Mouse (Mus musculus): ENCODE results near the gene Dgat2. TPM values are rescaled to one million over a fixed set of nuclear protein-coding genes. Genes with fewer than 3 reads are reported as not detected.

The Dgat2 gene
- total RNA-seq, 4 experiments from 2014 or later = 33.2 to 62.2 (median 41.4) TPM

DNA sequence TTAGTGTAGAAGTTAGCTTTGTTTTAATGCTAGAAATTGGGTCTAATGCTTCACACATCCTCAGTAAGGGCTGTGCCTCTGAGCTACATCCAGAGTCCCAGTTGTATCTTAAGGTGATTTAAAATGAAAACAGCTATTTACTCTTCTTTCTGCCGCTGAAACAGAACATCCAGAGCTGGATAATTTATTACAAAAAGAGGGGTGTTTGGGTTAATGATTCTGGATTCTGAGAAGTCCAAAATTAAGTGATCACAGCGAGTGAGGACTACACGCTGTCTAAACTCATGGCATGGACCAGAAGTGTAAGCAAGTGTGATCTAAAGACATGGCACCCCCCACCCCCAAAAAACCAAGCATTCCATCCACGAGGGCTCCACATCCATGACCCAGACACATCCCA is 11.4 kb upstream of the Dgat2 start:
- DNase-seq (ENCODE audit: low spot score in 2 of 2) = no peak

DNA sequence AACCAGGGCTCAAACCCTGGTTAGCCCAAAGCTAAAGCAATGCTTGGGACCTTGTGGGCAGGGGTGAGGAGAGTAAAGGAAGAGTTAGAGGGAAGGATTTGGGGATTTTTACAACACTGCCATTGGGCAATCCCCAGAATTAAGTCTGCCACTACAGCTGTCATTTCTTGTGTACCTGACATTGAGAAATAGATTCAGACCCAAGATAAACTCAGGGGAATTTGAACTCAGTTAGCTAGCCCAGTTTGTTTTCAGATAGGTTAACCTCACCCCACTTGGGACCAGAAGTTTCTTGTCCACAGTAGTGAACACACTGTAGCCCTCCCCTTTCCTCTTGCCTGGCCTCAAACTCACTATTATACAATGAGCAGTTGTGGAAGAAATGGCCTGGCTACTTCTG is 8.9 kb upstream of the Dgat2 start:
- no peak for DNase-seq (ENCODE audit: low spot score in 2 of 2)

DNA sequence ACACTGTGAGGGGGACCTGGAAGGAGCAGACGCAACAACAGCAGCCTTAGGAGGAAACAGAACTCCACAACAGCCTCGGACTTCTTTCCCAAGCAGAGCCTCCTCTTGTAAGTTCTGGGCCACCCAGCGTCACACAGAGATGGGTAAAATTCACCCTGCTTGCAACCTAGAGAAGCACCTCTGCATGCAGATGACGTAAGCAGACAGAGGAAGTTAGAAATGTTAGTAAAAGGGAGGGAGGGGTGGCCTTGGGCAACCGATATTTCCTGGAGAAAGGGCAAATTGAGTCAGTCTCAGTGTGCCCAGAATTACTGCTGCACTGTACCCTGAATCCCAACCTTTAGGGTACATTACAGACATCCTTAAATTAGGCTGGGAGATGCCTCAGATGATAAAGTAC is 7.4 kb upstream of the Dgat2 start:
- no peak for DNase-seq (ENCODE audit: low spot score in 2 of 2)

DNA sequence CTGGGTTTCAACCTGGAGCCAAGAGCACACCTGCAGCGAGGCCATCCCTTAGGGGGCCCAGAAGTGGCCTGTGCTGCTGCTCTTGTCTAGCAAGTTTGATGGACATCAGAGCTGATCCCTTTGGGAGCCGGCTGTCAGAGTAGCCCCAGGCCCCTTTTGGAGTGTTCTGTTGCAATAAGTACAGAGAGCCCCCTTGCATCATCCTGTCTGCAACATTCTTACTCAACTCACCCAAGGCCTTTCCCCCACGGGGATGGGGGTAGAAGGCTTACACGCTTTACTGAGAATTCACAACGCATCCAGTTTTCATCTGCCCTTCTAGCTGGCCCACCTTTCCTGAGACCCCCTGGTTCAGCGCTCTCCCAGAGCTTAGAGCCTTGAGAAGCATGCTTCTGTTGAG is 6.1 kb upstream of the Dgat2 start:
- no peak for DNase-seq (ENCODE audit: low spot score in 2 of 2)

DNA sequence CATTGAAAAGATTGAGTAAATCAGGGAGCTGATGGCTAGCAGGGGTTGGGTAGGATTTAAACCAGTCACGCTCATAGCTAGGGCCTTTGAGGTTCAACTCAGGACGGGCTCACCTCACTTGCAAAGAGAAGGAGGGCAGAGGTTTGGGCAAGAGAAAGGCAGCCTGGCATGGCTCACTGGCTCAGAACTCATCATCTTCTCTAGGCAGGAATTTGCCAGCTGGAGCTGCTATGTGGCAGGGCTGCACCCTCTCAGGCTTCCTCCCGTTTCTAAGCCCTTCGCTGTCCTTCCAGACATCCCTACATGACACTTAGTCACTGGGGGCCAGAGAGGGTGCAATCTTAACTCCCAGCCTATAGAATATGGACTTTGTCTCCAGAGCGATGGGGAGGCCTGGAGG is 4.9 kb upstream of the Dgat2 start:
- no peak for DNase-seq (ENCODE audit: low spot score in 2 of 2)

DNA sequence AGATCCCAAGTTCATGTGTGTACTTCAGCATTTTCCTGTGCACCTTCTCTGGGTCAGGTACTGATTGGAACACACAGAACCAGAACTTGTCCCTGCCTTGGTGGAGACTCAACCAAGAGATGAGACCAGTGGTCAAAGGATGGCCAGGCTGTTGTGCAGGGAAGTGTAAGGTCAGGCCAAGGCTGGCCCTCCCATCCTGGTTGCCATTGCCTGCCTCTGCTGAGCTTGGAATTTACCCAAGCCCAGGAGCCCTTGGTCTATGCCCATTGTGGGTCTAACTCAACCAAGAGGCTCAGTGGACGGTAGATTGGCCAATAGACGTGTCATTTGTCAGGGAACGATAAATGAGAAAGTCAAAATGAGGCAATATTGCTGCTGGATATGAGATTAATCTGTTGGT is 2.9 kb upstream of the Dgat2 start:
- DNase-seq (ENCODE audit: low spot score in 2 of 2) = no peak

DNA sequence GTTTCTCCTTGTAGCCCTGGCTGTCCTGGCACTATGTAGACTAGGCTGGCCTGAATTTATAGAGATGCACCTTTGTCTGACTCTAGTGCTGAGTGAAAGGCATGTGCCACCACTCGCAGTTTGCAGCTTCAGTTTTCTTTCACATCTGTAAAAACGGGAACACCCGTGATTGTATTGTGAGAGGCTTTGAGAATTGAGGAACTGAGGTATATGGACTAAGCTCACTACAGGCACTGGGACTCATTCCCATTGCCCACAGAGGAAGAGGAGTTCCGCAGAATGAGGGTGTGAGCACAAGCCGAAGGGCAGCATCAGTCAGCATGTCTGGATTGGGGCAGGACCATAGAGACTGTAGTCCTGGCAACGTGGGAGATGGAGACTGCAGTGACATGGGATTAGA is 1.2 kb upstream of the Dgat2 start:
- DNase-seq (ENCODE audit: low spot score in 2 of 2) = no peak

DNA sequence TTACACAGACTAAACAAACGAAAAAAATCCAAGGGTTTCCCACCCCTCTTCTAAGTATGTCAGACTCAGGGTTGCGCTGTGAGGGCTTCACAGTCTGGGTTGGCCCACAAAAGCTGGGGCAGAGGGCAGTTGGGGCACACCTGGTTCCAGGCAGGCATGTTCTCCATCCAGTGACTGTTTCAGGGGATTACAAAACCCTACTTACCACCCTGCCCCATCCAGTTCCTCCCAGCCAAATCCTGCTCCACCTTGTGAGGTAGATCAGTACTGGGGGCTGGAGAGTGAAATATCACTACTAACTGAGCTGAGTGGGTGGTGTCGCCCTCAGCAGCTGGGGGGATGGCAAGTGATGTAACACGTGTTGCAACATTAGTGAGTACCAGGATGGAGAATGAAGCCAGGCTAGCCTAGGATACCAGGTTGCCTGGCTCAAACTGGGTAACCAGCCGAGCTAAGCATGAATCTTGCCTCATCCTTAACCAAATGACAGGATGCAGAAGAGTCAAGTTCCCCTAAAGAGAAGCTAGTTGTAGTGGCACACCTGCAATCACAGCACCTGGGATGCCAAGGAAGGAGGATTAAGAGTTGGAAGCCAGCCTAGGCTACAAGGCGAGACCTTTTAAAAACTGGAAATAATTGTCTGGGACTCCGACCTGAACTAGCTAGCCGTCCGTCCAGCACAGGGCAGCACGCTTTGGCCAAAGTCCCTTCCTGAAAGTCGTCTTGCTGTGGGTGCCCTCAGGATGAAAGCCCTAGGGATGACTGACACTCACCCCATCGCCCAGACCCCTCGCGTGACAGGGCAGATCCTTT is 694 bp downstream of the Dgat2 start:
- no peak for DNase-seq (ENCODE audit: low spot score in 2 of 2)

DNA sequence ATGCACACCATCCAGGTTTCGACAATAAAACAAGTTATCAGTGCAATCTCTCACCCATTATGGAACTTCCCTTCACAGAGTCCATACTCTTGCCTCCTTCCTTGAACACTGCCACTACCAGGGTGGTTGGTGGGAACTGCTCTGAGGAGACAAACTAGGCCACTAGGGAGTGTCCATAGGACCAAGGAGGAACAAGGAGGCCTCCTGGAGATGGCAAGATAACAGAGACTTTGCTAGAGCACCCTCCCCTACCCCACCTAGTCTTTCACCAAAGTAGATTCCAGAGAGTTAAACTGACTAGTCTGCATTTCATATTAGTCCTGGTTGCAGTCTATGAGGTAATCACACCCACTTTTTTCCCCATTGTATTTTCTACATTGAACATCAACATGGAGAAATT is 2.4 kb downstream of the Dgat2 start:
- DNase-seq (ENCODE audit: low spot score in 2 of 2) = no peak

DNA sequence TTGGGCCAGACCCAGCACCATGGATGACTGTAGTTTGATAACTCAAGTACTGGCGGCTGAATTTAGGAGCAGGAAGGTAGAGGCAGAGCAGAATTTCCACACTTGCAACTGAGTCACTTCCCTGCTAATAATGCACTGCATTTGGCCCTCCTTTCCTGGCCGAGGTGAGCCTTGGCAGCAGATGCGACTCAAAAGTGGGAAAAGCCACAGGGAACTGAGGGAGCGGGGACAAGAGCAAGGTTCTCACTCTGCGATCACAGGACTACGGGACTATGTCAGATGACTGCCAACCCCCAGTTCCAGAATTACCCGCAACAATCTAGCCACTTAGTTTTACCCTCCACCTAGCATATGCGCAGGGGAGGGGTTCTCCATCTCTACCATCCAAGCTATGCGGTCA is 3.2 kb downstream of the Dgat2 start:
- no peak for DNase-seq (ENCODE audit: low spot score in 2 of 2)

DNA sequence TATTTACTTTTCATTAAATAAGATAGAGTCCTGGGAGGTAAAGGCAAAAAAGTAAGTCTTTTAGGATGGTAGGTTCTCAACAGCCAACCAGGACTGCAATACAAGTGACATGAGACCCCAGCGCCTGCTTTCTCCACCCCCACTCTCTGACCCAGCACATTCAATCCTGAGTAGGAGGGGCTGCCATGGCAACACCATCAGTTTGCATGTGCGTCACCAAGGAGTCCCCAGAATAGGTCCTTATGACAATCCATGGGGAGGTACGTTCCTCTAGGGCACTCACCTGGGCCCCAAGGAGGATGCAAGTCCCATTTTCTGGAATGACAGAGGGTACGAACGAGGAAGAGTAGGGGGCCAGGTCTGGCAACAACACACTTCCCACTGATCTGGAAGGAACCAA is 5.1 kb downstream of the Dgat2 start:
- DNase-seq (ENCODE audit: low spot score in 2 of 2) = no peak

DNA sequence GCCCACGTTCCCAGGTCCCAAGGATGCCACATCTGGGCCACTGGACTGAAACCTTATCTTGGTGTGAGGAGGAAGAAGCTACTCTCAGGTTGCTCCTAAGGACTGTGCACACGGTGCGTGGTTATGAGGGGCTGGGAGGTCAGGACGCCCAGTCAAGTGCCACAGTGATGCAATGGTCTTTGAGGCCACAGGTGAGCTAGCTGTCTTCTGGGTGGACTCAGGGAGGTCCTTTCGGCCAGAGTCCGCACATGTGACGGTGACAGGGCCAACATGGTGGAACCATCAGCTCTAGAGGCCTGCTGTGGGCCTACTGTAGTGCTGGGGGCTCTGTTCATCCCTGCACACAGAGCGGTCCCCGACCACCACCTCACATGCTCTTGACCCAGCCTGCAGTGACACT is 6.9 kb downstream of the Dgat2 start:
- no peak for DNase-seq (ENCODE audit: low spot score in 2 of 2)

DNA sequence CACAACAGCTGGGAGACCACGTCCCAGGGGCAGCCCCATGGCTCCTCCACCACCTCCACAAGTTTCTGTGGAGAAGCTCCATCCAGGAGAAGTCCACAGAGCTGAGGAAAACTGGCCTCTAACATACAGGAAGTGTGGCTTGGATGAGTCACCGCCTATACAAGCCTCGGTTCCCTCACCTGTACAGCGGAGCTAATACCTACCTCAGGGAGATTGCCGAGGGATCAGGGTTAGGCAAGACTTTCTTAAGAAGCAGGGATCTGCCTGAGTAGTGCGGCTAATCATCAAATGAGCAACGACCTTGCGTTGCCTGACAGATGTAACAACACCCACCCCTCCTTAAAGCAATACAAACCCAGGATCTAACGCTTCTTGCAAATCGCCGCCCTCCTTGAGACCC is 7.4 kb downstream of the Dgat2 start:
- no peak for DNase-seq (ENCODE audit: low spot score in 2 of 2)

DNA sequence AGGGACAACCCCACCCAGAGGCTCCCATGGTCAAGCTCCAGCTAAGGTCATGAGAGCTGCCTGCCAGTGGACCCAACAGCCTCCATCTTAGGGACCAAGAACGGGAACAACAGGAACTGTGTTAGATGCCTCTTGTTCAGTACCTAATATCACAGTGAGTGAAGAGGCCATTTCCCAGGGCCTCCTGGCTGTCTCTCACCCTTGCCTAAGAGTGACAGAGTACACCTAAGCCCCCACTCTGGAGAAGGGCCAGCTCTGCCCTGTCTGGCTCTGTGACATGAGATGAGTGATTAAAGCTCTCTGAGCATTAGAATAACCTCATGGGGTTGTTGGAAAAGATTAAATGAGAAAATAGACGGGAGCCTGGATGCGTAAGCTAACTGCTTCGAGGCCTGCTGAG is 8.5 kb downstream of the Dgat2 start:
- DNase-seq (ENCODE audit: low spot score in 2 of 2) = no peak

DNA sequence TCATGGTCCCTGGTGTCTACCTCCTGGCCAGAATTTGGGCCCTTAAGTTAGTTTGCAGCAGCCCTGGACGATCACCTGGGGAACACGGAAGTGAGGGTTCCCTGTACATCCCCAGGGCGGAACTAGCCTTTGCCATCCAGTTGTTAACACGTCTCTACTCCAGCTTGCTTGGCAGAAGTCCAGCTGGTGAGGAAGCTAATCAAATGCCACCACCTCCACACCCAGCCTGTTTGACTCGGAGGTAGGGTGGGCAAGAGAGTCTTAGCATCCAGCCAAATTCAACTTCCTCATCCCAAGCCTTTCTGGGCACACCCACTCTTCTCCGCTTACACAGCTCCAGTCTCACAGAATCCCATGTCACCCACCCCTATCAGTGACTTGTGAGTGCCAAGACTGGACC is 9.6 kb downstream of the Dgat2 start:
- no peak for DNase-seq (ENCODE audit: low spot score in 2 of 2)

DNA sequence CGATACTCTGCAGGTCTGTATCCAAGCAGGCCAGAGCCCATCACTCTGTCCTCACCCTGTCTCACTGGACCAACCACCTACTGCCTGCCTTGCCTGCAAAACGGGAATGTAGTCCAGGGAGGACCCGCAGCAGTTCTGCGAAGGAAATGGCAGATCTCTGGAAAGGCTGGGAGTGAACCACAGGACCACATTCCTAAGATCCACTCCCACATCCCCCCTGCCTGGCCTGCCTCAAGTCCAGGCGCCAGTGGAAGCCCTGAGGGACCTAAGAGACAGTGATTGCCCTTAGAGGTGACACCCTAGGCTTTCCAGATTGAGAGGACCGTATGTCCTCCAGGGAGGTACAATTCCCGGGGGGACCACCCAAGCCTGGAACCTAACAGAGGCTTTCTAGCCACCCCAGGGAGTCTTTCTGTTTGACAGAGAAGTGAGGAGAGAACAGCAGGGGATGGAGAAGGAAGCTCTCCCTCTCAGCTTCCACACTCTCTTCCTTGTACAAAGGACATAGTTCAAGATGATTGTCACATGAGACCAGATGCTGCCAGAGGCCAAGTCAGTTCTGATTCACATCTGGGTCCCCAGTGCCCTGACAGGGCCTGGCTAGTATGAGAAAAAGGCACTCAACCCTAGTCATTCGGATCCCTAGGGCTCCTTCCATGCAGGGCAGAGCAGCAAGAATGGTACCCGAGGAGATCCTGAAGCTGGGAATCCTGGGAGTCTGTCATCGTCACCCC is 10.6 kb downstream of the Dgat2 start:
- DNase-seq (ENCODE audit: low spot score in 2 of 2) = no peak

DNA sequence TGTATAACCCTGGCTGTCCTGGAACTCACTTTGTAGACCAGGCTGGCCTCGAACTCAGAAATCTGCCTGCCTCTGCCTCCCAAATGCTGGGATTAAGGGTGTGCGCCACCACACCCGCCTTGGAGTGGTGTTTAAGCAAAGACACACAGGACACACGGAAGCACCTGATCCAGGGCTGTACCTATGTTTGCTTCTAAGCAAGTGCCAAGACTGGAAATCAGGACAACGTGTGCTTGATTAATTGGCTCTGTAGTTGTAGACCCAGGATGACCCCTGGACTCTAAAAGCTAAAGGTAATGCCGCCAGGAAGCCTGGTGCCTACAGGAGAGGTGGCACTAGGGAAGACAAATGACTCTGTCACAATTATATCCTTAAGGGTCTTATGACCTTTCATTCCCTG is 12.0 kb downstream of the Dgat2 start:
- no peak for DNase-seq (ENCODE audit: low spot score in 2 of 2)

DNA sequence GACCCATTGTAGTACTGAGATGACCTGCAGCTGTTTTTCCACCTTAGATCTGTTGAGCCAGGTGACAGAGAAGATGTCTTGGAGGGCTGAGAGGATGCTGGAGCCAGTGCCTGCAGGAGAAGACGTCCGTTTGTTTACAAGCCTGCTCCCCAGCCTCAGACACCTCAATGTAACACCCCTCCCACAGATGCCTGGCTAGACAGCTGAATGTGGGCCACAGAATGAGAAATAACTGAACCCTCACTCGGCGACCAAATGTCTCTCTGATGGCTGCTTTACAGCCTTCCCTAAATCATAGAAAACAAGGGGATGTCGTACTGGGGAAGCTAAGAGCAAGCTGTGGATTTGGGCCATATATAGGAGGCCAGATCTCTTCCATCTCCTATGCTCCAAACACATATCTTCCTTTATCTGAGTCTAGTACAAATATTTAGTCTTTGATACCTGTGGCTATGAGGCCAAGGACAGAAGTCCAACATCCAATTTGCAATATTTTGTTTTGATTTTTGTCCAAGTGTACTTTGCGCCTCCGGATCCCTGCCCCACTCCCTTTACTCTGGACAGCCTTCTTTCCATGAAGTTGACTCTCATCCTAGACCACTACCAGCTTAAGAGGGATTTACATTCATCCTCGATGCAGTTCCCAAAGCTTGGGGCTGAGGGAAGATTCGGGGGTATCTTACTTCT is 12.7 kb downstream of the Dgat2 start:
- no peak for DNase-seq (ENCODE audit: low spot score in 2 of 2)

DNA sequence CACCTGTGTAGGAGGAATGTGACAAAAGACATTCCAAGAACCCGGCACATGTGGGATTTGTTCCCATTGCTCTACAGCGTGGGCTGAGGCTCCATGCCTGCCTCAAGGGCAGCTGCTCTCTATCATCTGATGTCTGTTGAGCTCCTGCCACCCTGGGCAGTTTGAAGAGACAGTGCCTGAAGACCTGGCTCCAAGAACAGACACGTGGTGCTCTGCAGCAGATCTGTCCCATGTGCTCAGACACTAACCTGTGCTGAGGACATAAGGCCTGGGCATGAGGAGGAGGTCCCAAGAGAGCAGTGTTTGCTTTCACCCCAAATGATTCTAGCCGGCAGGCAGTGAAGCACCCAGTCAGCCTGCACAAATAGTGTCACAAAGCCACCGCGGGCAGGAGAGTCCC is 13.8 kb downstream of the Dgat2 start:
- no peak for DNase-seq (ENCODE audit: low spot score in 2 of 2)

DNA sequence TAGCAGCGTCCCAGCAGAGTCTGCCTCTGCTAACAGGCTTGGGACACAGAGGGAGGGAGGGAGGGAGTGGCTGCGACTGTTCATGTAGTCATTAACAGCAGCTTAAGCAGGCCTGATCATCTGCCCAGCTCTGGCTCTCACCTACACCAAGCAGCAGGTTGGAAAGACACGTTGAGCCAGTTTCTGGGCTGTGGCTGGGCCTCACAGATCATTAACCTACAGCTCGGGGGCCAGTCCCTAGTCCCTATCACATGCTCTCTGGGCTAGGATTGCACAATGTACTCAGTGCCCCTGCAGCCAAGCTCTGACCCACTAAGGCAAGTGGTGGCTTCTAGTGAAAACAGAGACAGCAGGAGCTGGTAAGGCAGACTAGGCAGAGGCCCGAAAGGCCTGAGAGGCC is 14.6 kb downstream of the Dgat2 start:
- DNase-seq (ENCODE audit: low spot score in 2 of 2) = peak; percentile 32 to 64

DNA sequence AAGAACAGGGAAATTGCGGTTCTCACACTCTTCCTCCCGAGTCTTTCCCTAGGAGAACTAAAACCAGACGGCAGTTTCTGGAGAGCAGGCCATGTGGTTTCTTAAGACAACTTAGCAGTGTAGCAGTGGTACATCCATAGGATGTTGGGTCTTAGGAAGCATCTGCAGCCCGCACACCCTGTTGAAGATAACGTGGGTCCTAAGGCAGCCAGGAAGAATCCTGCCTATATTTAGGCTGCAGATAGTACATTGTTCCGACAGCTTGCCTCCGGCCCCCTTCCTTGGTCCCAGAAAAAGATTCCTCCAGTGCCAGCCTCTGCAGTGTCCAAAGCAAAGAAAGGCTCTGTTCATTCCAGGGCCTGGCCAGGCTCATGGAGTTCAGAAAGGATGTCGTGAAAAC is 16.4 kb downstream of the Dgat2 start:
- DNase-seq (ENCODE audit: low spot score in 2 of 2) = no peak

DNA sequence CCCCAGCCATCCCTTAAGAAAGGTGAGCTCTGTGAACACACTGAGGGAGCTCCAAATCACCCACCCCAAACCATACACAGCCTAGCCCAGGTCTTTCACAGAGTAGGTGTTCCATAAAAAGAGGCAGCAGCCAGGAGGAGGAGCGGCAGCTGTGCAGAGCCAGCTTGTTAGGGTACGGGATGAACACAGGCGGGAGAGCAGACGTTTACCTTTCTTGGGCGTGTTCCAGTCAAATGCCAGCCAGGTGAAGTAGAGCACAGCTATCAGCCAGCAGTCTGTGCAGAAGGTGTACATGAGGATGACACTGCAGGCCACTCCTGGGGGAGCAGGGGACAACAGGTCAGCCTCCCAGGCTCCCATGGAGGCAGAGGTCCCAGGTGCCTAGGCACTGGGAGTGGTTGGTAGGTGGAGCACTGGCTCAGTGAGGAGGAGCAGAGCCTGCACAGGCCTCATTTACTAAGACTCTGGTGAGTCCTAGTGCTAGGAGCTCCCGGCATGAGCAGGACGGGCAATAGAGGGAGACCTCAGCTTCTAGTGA is 17.6 kb downstream of the Dgat2 start:
- no peak for DNase-seq (ENCODE audit: low spot score in 2 of 2)

All from gastrocnemius, adult 8-10 months (tissue).